Mouse (Mus musculus): ENCODE data around the gene Ppp1r21.
A peak's percentile ranks its signal among the peaks of the same experiment; 100 is the strongest.

The Ppp1r21 gene

GRCm38 (mm10) chr17:88529519-88530235 is at the start of gene Ppp1r21:
TSS of gene Ppp1r21 (plus strand) at chr17:88530118.
- peak; percentile 86 for ATAC-seq (ENCODE audit: insufficient number of reproducible peaks, low FRiP score, low TSS enrichment)

DNA sequence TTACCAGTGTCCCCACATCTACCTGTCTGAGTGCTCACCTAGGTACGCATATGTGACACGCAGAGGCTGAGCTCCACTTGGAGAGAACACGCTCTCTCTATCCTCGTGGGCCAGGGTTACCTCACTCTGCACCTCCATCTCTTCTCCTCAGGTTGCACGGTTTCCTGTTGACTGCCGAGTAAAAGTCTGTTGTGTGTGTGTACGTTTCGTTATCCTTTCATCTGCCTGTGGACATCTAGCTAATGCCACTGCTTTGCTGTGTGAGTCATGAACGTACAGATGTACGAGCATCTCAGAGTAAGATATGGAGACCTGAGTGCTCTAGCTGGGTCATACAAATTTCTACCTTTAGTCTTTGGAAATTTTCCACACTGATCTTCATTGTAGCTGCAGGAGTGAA is 49.5 kb upstream of the Ppp1r21 start:
- ATAC-seq (ENCODE audit: insufficient number of reproducible peaks, low FRiP score, low TSS enrichment) = no peak

GRCm38 (mm10) chr17:88481062-88481461 is 48.9 kb upstream of the Ppp1r21 start:
- ATAC-seq (ENCODE audit: insufficient number of reproducible peaks, low FRiP score, low TSS enrichment) = no peak

- ATAC-seq (ENCODE audit: insufficient number of reproducible peaks, low FRiP score, low TSS enrichment) = no peak
Observed at GRCm38 (mm10) chr17:88481587-88481986, 48.3 kb upstream of the Ppp1r21 start.

GRCm38 (mm10) chr17:88484539-88484938 is 45.4 kb upstream of the Ppp1r21 start:
- ATAC-seq (ENCODE audit: insufficient number of reproducible peaks, low FRiP score, low TSS enrichment) = no peak

GRCm38 (mm10) chr17:88484951-88485350 is 45.0 kb upstream of the Ppp1r21 start:
- ATAC-seq (ENCODE audit: insufficient number of reproducible peaks, low FRiP score, low TSS enrichment) = no peak

DNA sequence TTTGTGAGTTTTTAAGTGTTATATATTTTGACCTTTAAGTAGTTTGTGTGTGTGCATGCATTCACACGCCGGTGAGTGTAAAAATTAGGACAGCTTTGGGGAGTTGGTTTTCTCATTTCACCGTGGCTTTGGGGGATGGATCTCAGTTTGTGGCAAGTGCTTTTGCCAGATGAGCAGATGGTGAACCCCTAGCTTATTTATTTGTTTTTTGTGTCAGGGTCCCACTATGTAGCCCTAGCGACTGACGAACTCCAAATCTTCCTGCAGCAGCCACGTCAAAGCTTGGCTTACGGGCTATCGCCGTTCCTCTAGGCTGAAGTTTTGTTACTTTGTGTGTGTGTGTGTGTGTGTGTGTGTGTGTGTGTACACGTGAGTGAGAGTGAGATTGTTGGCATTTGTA is 39.4 kb upstream of the Ppp1r21 start:
- ATAC-seq (ENCODE audit: insufficient number of reproducible peaks, low FRiP score, low TSS enrichment) = no peak

DNA sequence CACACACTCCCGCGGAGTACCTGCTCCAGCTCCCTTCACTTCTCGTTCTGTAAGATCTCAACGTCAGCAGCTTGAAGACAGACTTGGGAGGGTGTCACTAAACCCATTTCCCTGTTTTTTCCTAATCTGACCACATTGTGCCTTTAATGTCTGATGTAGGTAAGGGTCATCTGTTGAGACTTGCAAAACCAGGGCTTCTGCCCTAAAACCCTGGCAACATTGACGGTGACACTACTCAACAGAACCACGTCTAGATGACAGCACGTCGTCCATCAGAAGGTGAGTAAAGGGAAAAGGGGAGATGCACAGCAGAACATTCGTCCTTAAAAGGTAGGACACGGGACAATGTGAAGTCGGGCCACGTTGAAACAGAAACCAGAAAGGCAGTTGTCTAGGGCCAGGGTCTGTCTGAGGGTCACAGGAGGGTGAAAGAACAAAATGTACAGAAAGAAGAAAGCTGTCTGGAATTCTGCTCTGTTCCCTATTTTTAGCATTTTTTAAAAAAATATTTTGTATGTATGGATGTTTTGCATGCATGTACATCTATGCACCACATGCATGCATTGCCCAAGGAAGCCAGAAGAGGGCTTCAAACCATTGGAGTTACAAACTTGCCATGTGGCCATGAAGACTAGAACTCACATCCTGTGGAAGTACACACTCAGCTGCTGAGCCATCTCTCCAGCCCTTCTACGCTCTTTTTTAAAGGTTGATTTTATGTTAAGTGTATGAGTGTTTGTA is 38.4 kb upstream of the Ppp1r21 start:
- no peak for ATAC-seq (ENCODE audit: insufficient number of reproducible peaks, low FRiP score, low TSS enrichment)

DNA sequence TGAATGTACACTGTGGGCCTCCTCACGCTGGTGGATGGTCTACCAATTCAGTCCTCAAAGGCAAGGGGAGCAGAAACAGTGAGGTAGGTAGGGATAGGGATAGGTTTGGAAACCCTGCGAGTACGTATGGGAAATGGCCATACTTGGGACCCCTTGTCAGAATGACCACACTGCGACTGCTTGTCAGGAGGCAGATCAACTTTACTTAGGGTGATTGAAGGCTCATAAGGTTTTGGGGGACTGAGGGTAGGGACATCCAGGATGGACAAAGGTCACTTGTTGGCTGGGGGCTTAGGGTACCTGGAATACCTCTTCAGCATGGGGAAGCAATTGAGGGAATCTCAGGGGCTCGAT is 37.8 kb upstream of the Ppp1r21 start:
- ATAC-seq (ENCODE audit: insufficient number of reproducible peaks, low FRiP score, low TSS enrichment) = no peak

GRCm38 (mm10) chr17:88493551-88493950 is 36.4 kb upstream of the Ppp1r21 start:
- ATAC-seq (ENCODE audit: insufficient number of reproducible peaks, low FRiP score, low TSS enrichment) = no peak

DNA sequence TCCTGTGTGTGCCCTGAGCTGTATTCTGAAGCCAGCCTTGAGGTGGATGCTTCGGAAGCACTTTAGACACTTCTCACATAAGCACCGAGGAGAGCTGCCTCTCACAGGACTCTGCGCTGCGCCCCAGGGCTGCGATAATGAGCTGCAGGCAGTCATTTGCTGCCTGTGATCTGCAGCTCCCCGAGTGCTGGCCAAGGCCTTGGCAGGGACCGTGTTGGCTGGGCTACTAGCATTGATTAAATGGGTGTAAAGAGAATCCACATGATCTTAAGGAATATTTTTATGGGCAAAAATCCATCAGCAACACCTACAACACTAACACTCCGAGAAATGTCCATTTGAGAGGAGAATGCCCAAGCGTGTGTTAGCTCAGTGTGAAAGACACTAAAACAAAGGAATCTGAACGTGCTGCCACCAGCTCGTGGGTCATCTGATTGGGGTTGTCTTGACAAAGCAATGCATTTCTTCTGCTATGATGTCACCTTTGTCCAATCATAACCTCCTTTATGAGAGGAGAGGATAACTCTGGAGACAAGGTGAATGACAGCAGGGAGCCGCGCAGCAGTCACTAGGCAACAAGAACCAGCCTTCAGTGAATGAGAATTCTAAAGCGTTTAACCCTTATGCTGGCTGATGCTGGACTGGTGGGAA is 35.7 kb upstream of the Ppp1r21 start:
- peak; percentile 74 for ATAC-seq (ENCODE audit: insufficient number of reproducible peaks, low FRiP score, low TSS enrichment)

DNA sequence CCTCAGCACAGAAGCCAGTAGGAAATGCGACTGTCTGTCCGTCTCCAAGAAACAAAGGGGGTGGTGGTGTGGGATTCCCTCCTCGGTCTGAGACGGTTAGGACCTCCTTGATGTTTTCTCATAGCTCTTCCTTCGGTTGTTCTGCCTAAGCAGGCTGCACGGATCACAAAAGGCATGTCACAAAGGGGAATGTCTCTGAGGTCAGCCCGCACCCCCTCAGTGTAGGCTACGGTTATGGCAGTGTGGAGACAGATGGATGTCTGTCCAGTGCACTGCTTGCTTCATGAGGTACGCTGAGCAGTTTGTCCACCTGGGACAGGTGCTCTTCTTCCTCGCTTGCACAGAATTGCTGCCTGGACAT is 35.2 kb upstream of the Ppp1r21 start:
- ATAC-seq (ENCODE audit: insufficient number of reproducible peaks, low FRiP score, low TSS enrichment) = no peak

DNA sequence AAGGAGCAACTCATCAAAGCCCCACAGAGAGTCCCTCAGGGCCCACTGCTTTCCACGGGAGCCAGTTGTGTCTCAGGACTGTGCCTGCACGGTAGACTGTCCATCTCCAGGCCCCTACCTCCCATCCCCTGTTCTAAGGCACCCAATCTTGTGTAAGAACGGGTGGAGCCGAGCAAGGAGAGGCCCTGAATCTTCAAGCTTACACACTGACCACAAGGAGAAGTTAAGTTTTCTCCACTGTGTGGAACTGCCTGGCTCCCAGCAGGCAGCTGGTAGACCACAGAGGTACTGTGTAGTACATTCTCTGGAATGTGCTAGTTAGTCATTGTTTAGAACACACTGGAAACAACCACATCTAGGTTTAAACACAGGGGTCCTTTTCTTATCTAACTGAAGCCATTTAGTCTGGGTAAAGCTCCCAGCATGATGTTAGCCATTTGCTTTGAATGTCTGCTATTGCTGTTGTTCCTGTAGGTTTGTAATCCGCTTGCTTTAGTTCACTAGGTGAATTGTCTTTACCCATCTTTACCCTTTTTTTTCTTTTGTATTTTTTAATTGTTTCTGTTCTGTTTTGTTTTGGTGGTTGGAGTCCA is 31.7 kb upstream of the Ppp1r21 start:
- ATAC-seq (ENCODE audit: insufficient number of reproducible peaks, low FRiP score, low TSS enrichment) = no peak

DNA sequence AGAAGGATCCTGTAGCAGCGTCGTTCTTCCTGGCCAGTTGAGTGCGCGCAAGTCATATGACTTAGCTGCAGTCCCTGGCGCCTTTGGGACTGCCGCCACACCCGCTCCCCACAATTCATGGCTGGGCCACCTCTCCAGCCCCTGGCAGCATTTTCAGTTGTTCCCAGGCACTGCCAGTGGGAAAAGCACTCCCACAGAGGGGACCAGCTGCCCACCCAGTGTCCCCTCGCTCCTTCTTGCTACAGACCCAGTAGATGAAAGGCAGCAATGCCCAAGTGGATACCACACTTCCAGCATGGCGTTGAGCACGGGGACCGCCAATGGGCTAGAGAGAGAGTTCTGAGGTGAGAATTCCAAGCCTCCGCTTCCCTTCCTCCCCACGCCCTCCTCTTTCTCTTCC is 25.9 kb upstream of the Ppp1r21 start:
- no peak for ATAC-seq (ENCODE audit: insufficient number of reproducible peaks, low FRiP score, low TSS enrichment)

- ATAC-seq (ENCODE audit: insufficient number of reproducible peaks, low FRiP score, low TSS enrichment) = peak; percentile 84
Observed at GRCm38 (mm10) chr17:88505275-88505723, 24.6 kb upstream of the Ppp1r21 start.

DNA sequence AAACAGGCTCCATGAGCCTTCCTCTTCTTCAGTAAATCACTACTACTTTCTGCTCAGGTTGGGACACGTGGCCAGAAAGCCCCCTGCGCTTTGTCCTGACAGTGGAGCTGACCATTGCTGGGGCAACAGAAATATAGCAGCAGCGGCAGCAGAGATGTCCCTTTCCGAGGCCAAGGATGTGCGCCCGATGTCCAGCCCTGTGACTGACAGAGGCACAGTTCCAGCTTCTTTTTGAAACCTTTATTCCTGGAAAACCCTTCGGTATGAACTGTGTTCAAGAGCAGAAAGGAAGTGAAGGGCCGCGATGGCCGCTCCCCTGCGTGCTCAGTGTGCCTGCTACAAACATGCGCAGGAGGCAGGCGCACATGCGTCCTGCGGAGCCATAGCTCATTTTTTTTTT is 24.0 kb upstream of the Ppp1r21 start:
- no peak for ATAC-seq (ENCODE audit: insufficient number of reproducible peaks, low FRiP score, low TSS enrichment)

DNA sequence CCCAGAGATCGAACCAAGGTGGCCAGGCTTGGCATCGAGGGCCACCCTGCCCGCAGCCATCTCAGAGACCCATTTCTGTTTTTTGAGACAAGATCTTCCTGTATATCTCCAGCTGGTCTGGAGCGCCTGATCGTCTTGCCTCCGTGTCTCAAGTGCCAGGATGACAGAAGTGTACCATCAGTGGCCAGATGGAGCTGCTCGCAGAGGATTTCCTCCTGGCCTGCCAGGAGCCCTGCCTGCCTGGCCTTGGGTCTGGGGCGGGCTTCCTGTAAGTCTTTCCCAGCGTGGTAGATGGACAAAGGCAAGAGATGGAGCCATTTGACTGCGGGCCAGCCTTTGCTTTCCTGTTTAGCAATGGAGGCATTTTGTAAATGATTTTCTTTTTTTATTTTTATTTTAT is 22.5 kb upstream of the Ppp1r21 start:
- ATAC-seq (ENCODE audit: insufficient number of reproducible peaks, low FRiP score, low TSS enrichment) = peak; percentile 78

- ATAC-seq (ENCODE audit: insufficient number of reproducible peaks, low FRiP score, low TSS enrichment) = 0 out of 2 replicates have a peak, but pooled peaks have one; percentile 23
Observed at GRCm38 (mm10) chr17:88508846-88509508, 20.9 kb upstream of the Ppp1r21 start.

DNA sequence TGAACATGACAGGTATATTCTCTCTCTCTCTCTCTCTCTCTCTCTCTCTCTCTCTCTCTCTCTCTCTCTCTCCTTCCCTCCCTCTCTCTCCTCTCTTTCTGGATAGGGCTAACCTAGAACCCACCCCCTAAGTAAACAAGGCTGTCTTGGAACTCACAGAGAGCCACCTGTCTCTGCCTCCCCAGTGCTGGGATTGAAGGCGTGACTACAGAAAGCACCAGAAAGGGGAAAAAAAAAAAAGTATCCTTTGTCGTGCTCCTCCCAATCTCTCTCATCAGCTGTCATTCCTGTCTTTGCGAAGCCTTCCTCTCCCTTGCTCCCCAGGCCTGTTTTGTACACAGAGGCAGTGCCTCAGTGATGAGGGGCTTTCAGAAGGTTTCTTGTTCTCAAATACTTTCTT is 19.9 kb upstream of the Ppp1r21 start:
- ATAC-seq (ENCODE audit: insufficient number of reproducible peaks, low FRiP score, low TSS enrichment) = no peak

DNA sequence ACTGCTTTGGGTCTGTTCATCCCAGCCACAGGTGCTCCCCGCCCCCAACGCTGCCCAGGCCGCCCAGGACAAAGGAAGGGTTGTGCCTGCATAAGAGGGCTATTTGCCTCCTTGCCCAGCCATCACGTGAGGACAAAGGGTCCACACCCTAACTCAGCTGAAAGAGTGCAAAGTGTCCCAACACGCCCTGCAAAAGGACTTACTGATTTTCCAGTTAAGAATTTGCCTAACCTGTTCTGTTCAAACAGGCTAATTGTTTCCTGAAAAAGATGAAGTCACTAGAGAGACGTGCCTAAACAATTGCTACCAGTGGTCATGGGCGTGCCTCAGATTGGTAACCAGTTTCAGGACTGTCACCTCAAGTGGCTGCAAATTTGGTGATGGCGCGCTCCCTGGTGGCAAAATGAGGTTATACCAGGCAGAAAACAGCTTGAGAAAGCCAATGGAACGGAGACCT is 18.8 kb upstream of the Ppp1r21 start:
- no peak for ATAC-seq (ENCODE audit: insufficient number of reproducible peaks, low FRiP score, low TSS enrichment)

Data from cerebellum, adult (tissue).